Mouse (Mus musculus) stomach, postnatal 0 days (tissue): ENCODE measurements around the gene Actl7b. TPM values are rescaled to one million over a fixed set of nuclear protein-coding genes. Genes with fewer than 3 reads are reported as not detected.

Experiments used
- ATAC-seq: fragments of 200-750 bp; cut with Nextera tagmentation; 2 replicates; pipeline ENCODE4 v1.8.0; 2017; ENCODE audit not compliant: low FRiP score, low TSS enrichment
- DNase-seq: peaks from one replicate; pipeline ENCODE4 v3.0.0-alpha.2; 2016; ENCODE audit warnings: low spot score
- H3K27ac ChIP-seq: fragments of 300-500 bp; sonication (generic); replicated peaks from 2 replicates; pipeline ENCODE4 v1.5.1; 2014; ENCODE audit warnings: mild to moderate bottlenecking, control low read depth
- H3K27me3 ChIP-seq: fragments of 300-500 bp; sonication (generic); 2 replicates; pipeline ENCODE4 v1.6.1; 2014; ENCODE audit warnings: low read length; ENCODE audit not compliant: control insufficient read depth, insufficient read depth
- H3K36me3 ChIP-seq: fragments of 300-500 bp; sonication (generic); 2 replicates; pipeline ENCODE4 v1.6.1; 2014; ENCODE audit warnings: low read length, mixed read lengths; ENCODE audit not compliant: control insufficient read depth, insufficient read depth
- H3K4me1 ChIP-seq: fragments of 300-500 bp; sonication (generic); replicated peaks from 2 replicates; pipeline ENCODE4 v1.6.1; 2014; ENCODE audit warnings: antibody characterized with exemption; ENCODE audit not compliant: control insufficient read depth, insufficient read depth
- H3K4me2 ChIP-seq: fragments of 300-500 bp; sonication (generic); replicated peaks from 2 replicates; pipeline ENCODE4 v1.6.1; 2014; ENCODE audit warnings: low read depth, mild to moderate bottlenecking, control low read depth, moderate library complexity
- H3K4me3 ChIP-seq: fragments of 300-500 bp; sonication (generic); 2 replicates; pipeline ENCODE4 v1.5.1; 2014; ENCODE audit warnings: low read depth, low read length, control low read depth
- H3K9ac ChIP-seq: fragments of 300-500 bp; sonication (generic); 2 replicates; pipeline ENCODE4 v1.6.1; 2014; ENCODE audit warnings: mild to moderate bottlenecking, low read length, control low read depth, mixed read lengths
- H3K9me3 ChIP-seq: fragments of 300-500 bp; sonication (generic); 2 replicates; pipeline ENCODE4 v1.6.1; 2016; ENCODE audit warnings: low read length; ENCODE audit not compliant: control insufficient read depth
- CTCF ChIP-seq: IDR thresholded peaks from 2 replicates; pipeline ENCODE4 v1.5.1; 2016; ENCODE audit warnings: antibody characterized with exemption, low read depth, mild to moderate bottlenecking, moderate library complexity
- EP300 ChIP-seq: optimal IDR thresholded peaks from 2 replicates; pipeline ENCODE3; 2016; ENCODE audit warnings: antibody characterized with exemption
- WGBS: fragments of 180-500 bp; shearing (Covaris S2); extraction: QIAGEN DNeasy Blood & Tissue Kit; methylation state at CpG from one replicate; pipeline ENCODE4 v1.1.7; 2014; 5-methylcytosine and 5-hydroxymethylcytosine counted together
- polyA plus RNA-seq: library from polyadenylated mRNA; unstranded; fragments of >200 nt; fragmentation: Nextera tagmentation; extraction: Ambion mirVana; gene quantifications from 2 replicates; pipeline ENCODE4 v1.2.1, GENCODE M21; 2015

Gene Actl7b
- polyA plus RNA-seq, 1 experiment from 2014 or later, result not detected

GRCm38 (mm10) chr4:56698671-56699070, 42.6 kb downstream of the Actl7b start:
- TF ChIP-seq CTCF (no peak), EP300 (no peak)
- 27% methylated on average over 5 of the region's 5 CpGs for WGBS
- ATAC-seq (no peak), DNase-seq (no peak)
- H3K9me3 ChIP-seq, result no peaks in the 10 kb centered on the region
- H3K27ac ChIP-seq, result no peak overlapping the region
- no peak overlapping the region for H3K9ac ChIP-seq
- no peaks in the 10 kb centered on the region for H3K27me3 ChIP-seq
- H3K4me2 ChIP-seq, result no peak overlapping the region
- no peak overlapping the region for H3K4me3 ChIP-seq
- H3K4me1 ChIP-seq, result no peaks in the 10 kb centered on the region
- no peaks in the 10 kb centered on the region for H3K36me3 ChIP-seq

- H3K27ac ChIP-seq, result no peak overlapping the region
- H3K9ac ChIP-seq, result no peak overlapping the region
- no peaks in the 10 kb centered on the region for H3K27me3 ChIP-seq
- ATAC-seq (no peak), DNase-seq (no peak)
- H3K4me2 ChIP-seq, result no peak overlapping the region
- no peaks in the 10 kb centered on the region for H3K36me3 ChIP-seq
- WGBS, result 67% methylated on average over 7 of the region's 7 CpGs
- no peak overlapping the region for H3K4me3 ChIP-seq
- no peaks in the 10 kb centered on the region for H3K9me3 ChIP-seq
- no peaks in the 10 kb centered on the region for H3K4me1 ChIP-seq
- TF ChIP-seq EP300 (no peak), CTCF (no peak)
Observed at GRCm38 (mm10) chr4:56696401-56696800, 44.8 kb downstream of the Actl7b start.

Other genes starting within 250 kb of the Actl7b start
- gene Gm26657, start 1.4 kb downstream of the Actl7b start, polyA plus RNA-seq, result not detected in 2 replicates
- gene Actl7a, start 2.0 kb upstream of the Actl7b start, polyA plus RNA-seq, result not detected in 2 replicates
- 10.3 and 11.3 TPM in 2 replicates for gene Elp1, start 60.9 kb upstream of the Actl7b start, polyA plus RNA-seq
- 4.5 and 4.9 TPM in 2 replicates for gene Fam206a, start 60.9 kb upstream of the Actl7b start, polyA plus RNA-seq
- 9.2 and 9.3 TPM in 2 replicates for gene Ctnnal1, start 123.7 kb upstream of the Actl7b start, polyA plus RNA-seq
- 4.0 and 4.9 TPM in 2 replicates for gene Tmem245, start 206.0 kb upstream of the Actl7b start, polyA plus RNA-seq
- 0.21 TPM in 2 replicates for gene Frrs1l, start 248.9 kb upstream of the Actl7b start, polyA plus RNA-seq